Comparison of ENCODE assay signal across 9 mouse cellular contexts in genomic region chr11:32238093-32238860, GRCm38 (mm10). TPM values are rescaled to one million over a fixed set of nuclear protein-coding genes. Genes with fewer than 3 reads are reported as not detected.
DNase-seq lines count a peak whose midpoint lies in the region; ATAC-seq and TF ChIP-seq lines count a peak whose summit lies in the region.
"Had no signal": no experiment of that assay in that cellular context is flagged by ENCODE, and none has a peak within 500 bp of the region (broad histone marks: within the 10 kb centered on the region; RNA-seq: fewer than 3 reads in every experiment).

No protein-coding gene starts in this region.

- H3K4me3 ChIP-seq in heart, embryonic 11.5 days (ENCODE audit: low read depth, low read length): no peak overlapping the region
- H3K4me3 ChIP-seq in kidney, postnatal 0 days (replicated peaks; ENCODE audit: low read depth, low read length): no peak overlapping the region
- H3K4me3 ChIP-seq in lung, adult 2 months (replicated peaks; ENCODE audit: extremely low read depth, low read depth, low read length): no peak overlapping the region
- H3K4me3 ChIP-seq in neural tube, embryonic 15.5 days (replicated peaks): no peak overlapping the region
- H3K4me3 ChIP-seq: embryonic facial prominence, embryonic 13.5 days had no signal

- peaks cover 14% of the 10 kb centered on the region for H3K36me3 ChIP-seq in heart, embryonic 11.5 days (ENCODE audit: control insufficient read depth, insufficient read depth, low read length)
- peaks cover 39% of the 10 kb centered on the region for H3K36me3 ChIP-seq in kidney, postnatal 0 days (ENCODE audit: insufficient read depth, low read length)
- H3K36me3 ChIP-seq in neural tube, embryonic 15.5 days: peaks cover 37% of the 10 kb centered on the region

- H3K4me2 ChIP-seq in heart, embryonic 11.5 days: no peak overlapping the region
- H3K4me2 ChIP-seq in kidney, postnatal 0 days (ENCODE audit: low read length): no peak overlapping the region
- H3K4me2 ChIP-seq in neural tube, embryonic 15.5 days: no peak overlapping the region
- H3K4me2 ChIP-seq: embryonic facial prominence, embryonic 13.5 days had no signal

- no peak for TF ChIP-seq POLR2A in lung, adult 2 months (IDR thresholded peaks at IDR 0.05; ENCODE audit: borderline replicate concordance, extremely low read depth, low read depth, low read length)

- no peaks in the 10 kb centered on the region for H3K27me3 ChIP-seq in heart, embryonic 11.5 days (ENCODE audit: control insufficient read depth, insufficient read depth, low read length)
- no peaks in the 10 kb centered on the region for H3K27me3 ChIP-seq in kidney, postnatal 0 days (ENCODE audit: insufficient read depth, low read length)
- no peaks in the 10 kb centered on the region for H3K27me3 ChIP-seq in neural tube, embryonic 15.5 days (replicated peaks)
- H3K27me3 ChIP-seq: embryonic facial prominence, embryonic 13.5 days had no signal

- no peak overlapping the region for H3K9ac ChIP-seq in heart, embryonic 11.5 days (ENCODE audit: low read depth, low read length)
- no peak overlapping the region for H3K9ac ChIP-seq in kidney, postnatal 0 days (ENCODE audit: low read depth, low read length)
- no peak overlapping the region for H3K9ac ChIP-seq in neural tube, embryonic 15.5 days (replicated peaks)
- H3K9ac ChIP-seq: embryonic facial prominence, embryonic 13.5 days had no signal

- ATAC-seq in heart, embryonic 11.5 days (replicated peaks; ENCODE audit: insufficient number of reproducible peaks, low FRiP score, low TSS enrichment): 0 out of 2 replicates have a peak, but pooled peaks have one; percentile 40
- ATAC-seq in kidney, postnatal 0 days (replicated peaks; ENCODE audit: low FRiP score, low read depth): no peak
- ATAC-seq in neural tube, embryonic 15.5 days (ENCODE audit: low FRiP score): peak; percentile 25; the same call in 1 of the 2 replicates

- WGBS in heart, embryonic 11.5 days (ENCODE audit: insufficient replicate concordance): 67% methylated on average over 5 of the region's 5 CpGs
- WGBS in kidney, postnatal 0 days: 56% methylated on average over 5 of the region's 5 CpGs
- 66% methylated on average over 5 of the region's 5 CpGs for WGBS in lung, adult 2 months
- 66% methylated on average over 5 of the region's 5 CpGs for WGBS in neural tube, embryonic 15.5 days

- H3K9me3 ChIP-seq in heart, embryonic 11.5 days (replicated peaks; ENCODE audit: control insufficient read depth, low read length): no peaks in the 10 kb centered on the region
- no peaks in the 10 kb centered on the region for H3K9me3 ChIP-seq in kidney, postnatal 0 days (replicated peaks; ENCODE audit: low read length)
- H3K9me3 ChIP-seq in neural tube, embryonic 15.5 days (replicated peaks): no peaks in the 10 kb centered on the region
- H3K9me3 ChIP-seq: embryonic facial prominence, embryonic 13.5 days had no signal

- no peak overlapping the region for H3K27ac ChIP-seq in heart, embryonic 11.5 days (ENCODE audit: low read depth, low read length)
- H3K27ac ChIP-seq in kidney, postnatal 0 days: no peak overlapping the region
- peak overlapping the region; percentile 41 for H3K27ac ChIP-seq in neural tube, embryonic 15.5 days (replicated peaks)
- H3K27ac ChIP-seq: embryonic facial prominence, embryonic 13.5 days had no signal

- DNase-seq in CD4-positive helper T cell, adult 2 months (ENCODE audit: low read depth, low spot score): peak; percentile 70
- peak; percentile 73 to 76 for DNase-seq in adrenal gland, adult 18-20 months (ENCODE audit: low spot score in 2 of 2)
- peak; percentile 65 for DNase-seq in embryo, embryonic 9.5 days (ENCODE audit: extremely low spot score)
- peak; percentile 81 for DNase-seq in kidney, postnatal 0 days (ENCODE audit: low spot score)
- DNase-seq in lung, adult 2 months: peak; percentile 80
- DNase-seq in thymus, postnatal 14 days: peak; percentile 79

- TF ChIP-seq CTCF in kidney, postnatal 0 days (IDR thresholded peaks at IDR 0.05; ENCODE audit: low read depth): peak; percentile 97
- peak; percentile 99 for TF ChIP-seq CTCF in lung, adult 2 months (IDR thresholded peaks at IDR 0.05; ENCODE audit: insufficient read depth, low read length)

- H3K4me1 ChIP-seq in heart, embryonic 11.5 days (ENCODE audit: control insufficient read depth, insufficient read depth, low read length): peaks cover 9% of the 10 kb centered on the region; the same call in 1 of the 2 replicates
- H3K4me1 ChIP-seq in kidney, postnatal 0 days (replicated peaks; ENCODE audit: insufficient read depth, low read length): peaks cover 4% of the 10 kb centered on the region; the same call in 1 of the 2 replicates
- no peaks in the 10 kb centered on the region; the same call in 1 of the 2 replicates for H3K4me1 ChIP-seq in lung, adult 2 months (ENCODE audit: control insufficient read depth, insufficient read depth, low read length)
- H3K4me1 ChIP-seq in neural tube, embryonic 15.5 days: peaks cover 54% of the 10 kb centered on the region

RNA-seq across cellular contexts. Expression of gene Mpg, which starts 12.0 kb away (rescaled TPM):
- 10 to 100 TPM; 17.1 to 20.3 TPM for total RNA-seq in adrenal gland, adult 18-20 months (2021)
- polyA plus RNA-seq in heart, embryonic 11.5 days (2014; fragmentation: Nextera tagmentation; extraction: Ambion mirVana): 22.0 and 22.5 TPM in 2 replicates
- polyA plus RNA-seq in kidney, postnatal 0 days (2015; fragmentation: Nextera tagmentation; extraction: Ambion mirVana): 31.6 and 33.0 TPM in 2 replicates
- polyA plus RNA-seq in lung, adult 2 months (2012; rRNA removed): 9.8 and 12.4 TPM in 2 replicates
- polyA plus RNA-seq in neural tube, embryonic 15.5 days (2015; fragmentation: Nextera tagmentation; extraction: Ambion mirVana): 33.9 and 37.8 TPM in 2 replicates

RNA-seq across cellular contexts. Expression of gene Rhbdf1, which starts 16.2 kb away (rescaled TPM):
- total RNA-seq in adrenal gland, adult 18-20 months (2021): 10 to 100 TPM; 22.8 to 28.8 TPM
- 28.2 and 30.3 TPM in 2 replicates for polyA plus RNA-seq in heart, embryonic 11.5 days (2014; fragmentation: Nextera tagmentation; extraction: Ambion mirVana)
- 49.3 and 55.0 TPM in 2 replicates for polyA plus RNA-seq in kidney, postnatal 0 days (2015; fragmentation: Nextera tagmentation; extraction: Ambion mirVana)
- 183 and 195 TPM in 2 replicates for polyA plus RNA-seq in lung, adult 2 months (2012; rRNA removed)
- polyA plus RNA-seq in neural tube, embryonic 15.5 days (2015; fragmentation: Nextera tagmentation; extraction: Ambion mirVana): 23.8 and 28.4 TPM in 2 replicates

RNA-seq across cellular contexts. Expression of gene Nprl3, which starts 29.2 kb away (rescaled TPM):
- total RNA-seq in adrenal gland, adult 18-20 months (2021): 10 to 100 TPM; 52.8 to 64.2 TPM
- 26.1 and 34.6 TPM in 2 replicates for polyA plus RNA-seq in heart, embryonic 11.5 days (2014; fragmentation: Nextera tagmentation; extraction: Ambion mirVana)
- 36.9 and 44.2 TPM in 2 replicates for polyA plus RNA-seq in kidney, postnatal 0 days (2015; fragmentation: Nextera tagmentation; extraction: Ambion mirVana)
- polyA plus RNA-seq in lung, adult 2 months (2012; rRNA removed): 77.9 and 85.7 TPM in 2 replicates
- 38.8 and 42.5 TPM in 2 replicates for polyA plus RNA-seq in neural tube, embryonic 15.5 days (2015; fragmentation: Nextera tagmentation; extraction: Ambion mirVana)

RNA-seq across cellular contexts. Expression of gene Snrnp25, which starts 33.1 kb away (rescaled TPM):
- 10 to 100 TPM; 13.1 to 18.5 TPM for total RNA-seq in adrenal gland, adult 18-20 months (2021)
- polyA plus RNA-seq in heart, embryonic 11.5 days (2014; fragmentation: Nextera tagmentation; extraction: Ambion mirVana): 59.6 and 72.2 TPM in 2 replicates
- 49.5 and 49.6 TPM in 2 replicates for polyA plus RNA-seq in kidney, postnatal 0 days (2015; fragmentation: Nextera tagmentation; extraction: Ambion mirVana)
- polyA plus RNA-seq in lung, adult 2 months (2012; rRNA removed): 12.5 and 16.5 TPM in 2 replicates
- 45.6 and 54.3 TPM in 2 replicates for polyA plus RNA-seq in neural tube, embryonic 15.5 days (2015; fragmentation: Nextera tagmentation; extraction: Ambion mirVana)

RNA-seq across cellular contexts. Expression of gene Hba-x, which starts 37.9 kb away (rescaled TPM):
- total RNA-seq in adrenal gland, adult 18-20 months (2021): not detected
- polyA plus RNA-seq in heart, embryonic 11.5 days (2014; fragmentation: Nextera tagmentation; extraction: Ambion mirVana): 9,744 and 12,458 TPM in 2 replicates
- polyA plus RNA-seq in kidney, postnatal 0 days (2015; fragmentation: Nextera tagmentation; extraction: Ambion mirVana): 0.36 and 0.43 TPM in 2 replicates
- polyA plus RNA-seq in lung, adult 2 months (2012; rRNA removed): not detected in 2 replicates
- 33.0 and 50.2 TPM in 2 replicates for polyA plus RNA-seq in neural tube, embryonic 15.5 days (2015; fragmentation: Nextera tagmentation; extraction: Ambion mirVana)
